Mouse (Mus musculus): ENCODE results near the gene Atp5h.

DNA sequence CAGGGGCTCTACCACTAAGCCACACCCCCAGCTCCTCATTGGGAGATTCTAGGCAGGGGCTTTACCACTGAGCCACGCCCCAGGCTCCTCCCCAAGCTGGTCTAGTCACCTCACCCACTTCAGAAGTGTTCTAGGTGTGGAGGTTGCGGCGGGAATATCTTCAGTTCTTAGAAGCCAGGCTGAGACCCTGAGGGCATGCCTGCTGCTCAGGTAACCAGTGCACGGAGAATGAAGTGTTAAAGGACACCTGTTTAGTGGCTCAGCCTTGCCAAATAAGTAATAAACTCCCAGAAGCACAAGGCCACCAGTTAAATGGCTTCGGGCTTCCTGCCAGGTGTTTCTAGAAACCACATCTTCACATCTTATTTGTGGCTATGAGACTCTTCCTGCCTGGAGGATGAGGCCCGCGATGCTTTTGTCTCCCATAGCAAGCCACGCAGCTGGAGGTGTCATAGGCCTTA is 32.0 kb upstream of the Atp5h start:
- no peak for TF ChIP-seq GATA2 (IDR thresholded peaks at IDR 0.05; ENCODE audit: borderline replicate concordance, low read depth, low read length)
- TF ChIP-seq CTCF (IDR thresholded peaks at IDR 0.05; ENCODE audit: low read depth, low read length), result no peak
- no peak for TF ChIP-seq GATA1 (IDR thresholded peaks at IDR 0.05; ENCODE audit: borderline replicate concordance, low read length)

Data from G1E (cell line).